Mouse (Mus musculus) intestine, embryonic 14.5 days (tissue): ENCODE results near the gene Myoz2. TPM values are rescaled to one million over a fixed set of nuclear protein-coding genes. Genes with fewer than 3 reads are reported as not detected.

ENCODE experiments used
- ATAC-seq: fragments of 200-750 bp; cut with Nextera tagmentation; replicated peaks from 2 replicates; pipeline ENCODE4 v1.8.0; 2017; ENCODE audit warnings: low read depth, moderate number of reproducible peaks, moderate TSS enrichment, moderate library complexity; ENCODE audit not compliant: low FRiP score, low TSS enrichment
- DNase-seq: peaks from one replicate; pipeline ENCODE4 v3.0.0-alpha.2; 2018; ENCODE audit warnings: low spot score
- H3K27ac ChIP-seq: fragments of 300-500 bp; sonication (generic); 2 replicates; pipeline ENCODE4 v1.5.1; 2014; ENCODE audit warnings: low read depth, mild to moderate bottlenecking, control low read depth
- H3K27me3 ChIP-seq: fragments of 300-500 bp; sonication (generic); replicated peaks from 2 replicates; pipeline ENCODE4 v1.6.1; 2014; ENCODE audit warnings: low read length, control low read depth; ENCODE audit not compliant: control insufficient read depth, insufficient read depth
- H3K36me3 ChIP-seq: fragments of 300-500 bp; sonication (generic); 2 replicates; pipeline ENCODE4 v1.6.1; 2014; ENCODE audit warnings: low read length, control low read depth; ENCODE audit not compliant: control insufficient read depth, insufficient read depth
- H3K4me1 ChIP-seq: fragments of 300-500 bp; sonication (generic); replicated peaks from 2 replicates; pipeline ENCODE4 v1.6.1; 2014; ENCODE audit warnings: low read length, control low read depth, mixed read lengths; ENCODE audit not compliant: control insufficient read depth, insufficient read depth
- H3K4me2 ChIP-seq: fragments of 300-500 bp; sonication (generic); 2 replicates; pipeline ENCODE4 v1.6.1; 2014; ENCODE audit warnings: low read length
- H3K4me3 ChIP-seq: fragments of 300-500 bp; sonication (generic); 2 replicates; pipeline ENCODE4 v1.5.1; 2014; ENCODE audit warnings: low read depth, low read length, control low read depth, mixed read lengths
- H3K9ac ChIP-seq: fragments of 300-500 bp; sonication (generic); 2 replicates; pipeline ENCODE4 v1.6.1; 2014; ENCODE audit warnings: mild to moderate bottlenecking, low read length
- H3K9me3 ChIP-seq: fragments of 300-500 bp; sonication (generic); 2 replicates; pipeline ENCODE4 v1.6.1; 2016; ENCODE audit warnings: low read length, control low read depth; ENCODE audit not compliant: control insufficient read depth
- WGBS: fragments of 180-500 bp; shearing (Covaris S2); extraction: QIAGEN DNeasy Blood & Tissue Kit; methylation state at CpG from one replicate; pipeline ENCODE4 v1.1.7; 2014; 5-methylcytosine and 5-hydroxymethylcytosine counted together
- polyA plus RNA-seq: library from polyadenylated mRNA; unstranded; fragments of >200 nt; fragmentation: Nextera tagmentation; extraction: Ambion mirVana; gene quantifications from 2 replicates; pipeline ENCODE4 v1.2.1, GENCODE M21; 2014

The Myoz2 gene
- polyA plus RNA-seq, 1 experiment from 2014 or later = not detected

DNA sequence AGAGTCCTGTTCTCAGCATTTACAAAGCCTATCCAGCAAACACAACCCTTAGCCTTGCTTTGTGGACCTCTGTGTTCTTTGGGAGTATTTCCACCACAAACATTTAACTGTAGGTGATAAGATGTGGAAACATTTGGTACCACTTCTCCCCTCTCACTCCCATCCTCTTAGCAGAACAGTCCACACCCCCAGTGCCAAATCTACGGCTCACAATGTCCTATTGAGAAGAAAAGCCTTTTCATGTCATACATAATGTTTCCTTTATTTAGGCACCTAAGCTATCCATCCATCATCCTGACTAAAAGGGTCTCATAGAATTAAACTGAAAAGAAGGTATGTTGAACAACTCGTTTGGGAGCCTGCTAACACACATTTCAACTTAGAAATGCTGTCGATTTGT lies 9.2 kb downstream of the Myoz2 start:
- H3K4me2 ChIP-seq = no peak overlapping the region
- H3K9ac ChIP-seq = no peak overlapping the region
- H3K4me1 ChIP-seq = no peaks in the 10 kb centered on the region
- no peaks in the 10 kb centered on the region for H3K27me3 ChIP-seq
- ATAC-seq (no peak), DNase-seq (no peak)
- H3K4me3 ChIP-seq = no peak overlapping the region
- 70% methylated on average over 3 of the region's 3 CpGs for WGBS
- H3K9me3 ChIP-seq = no peaks in the 10 kb centered on the region
- H3K27ac ChIP-seq = no peak overlapping the region
- H3K36me3 ChIP-seq = no peaks in the 10 kb centered on the region

DNA sequence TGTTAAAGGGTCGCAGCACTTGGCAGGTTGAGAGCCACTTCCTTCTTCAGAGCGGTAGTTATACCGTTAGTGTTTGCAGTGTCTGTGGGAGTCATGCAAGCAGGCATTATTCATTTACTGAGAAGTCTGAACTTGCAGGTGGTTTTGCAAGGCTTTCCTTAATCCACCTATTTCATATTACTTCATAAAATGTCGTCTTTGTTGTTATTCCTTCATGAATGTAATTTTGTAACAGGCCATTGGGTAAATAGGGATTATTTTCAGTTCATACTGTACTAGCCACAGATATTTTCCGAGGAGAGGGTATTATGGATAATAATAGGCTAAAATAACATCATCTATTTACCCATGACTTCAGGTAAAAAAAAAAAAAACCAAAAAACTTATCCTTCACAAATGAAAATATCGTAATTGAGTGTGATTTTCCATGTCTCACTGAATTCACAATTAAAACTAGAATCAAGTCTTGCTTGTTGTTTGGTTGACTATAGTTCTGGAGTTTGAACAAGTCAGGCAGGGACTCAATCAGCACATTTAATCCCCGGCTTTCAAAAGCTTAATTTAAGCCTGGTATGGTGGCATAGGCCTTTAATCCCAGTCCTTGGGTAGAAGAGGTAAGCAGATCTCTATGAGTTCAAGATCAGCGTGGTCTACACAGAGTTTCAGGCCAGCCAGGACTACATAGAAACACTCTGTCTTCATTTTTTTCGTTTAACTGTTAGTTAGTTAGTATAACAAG lies 10.2 kb downstream of the Myoz2 start:
- H3K27ac ChIP-seq = no peak overlapping the region
- ATAC-seq (no peak), DNase-seq (no peak)
- H3K4me3 ChIP-seq = no peak overlapping the region
- H3K36me3 ChIP-seq = no peaks in the 10 kb centered on the region
- H3K4me2 ChIP-seq = no peak overlapping the region
- H3K9ac ChIP-seq = no peak overlapping the region
- no peaks in the 10 kb centered on the region for H3K27me3 ChIP-seq
- WGBS = 82% methylated on average over 9 of the region's 9 CpGs
- no peaks in the 10 kb centered on the region for H3K9me3 ChIP-seq
- H3K4me1 ChIP-seq = no peaks in the 10 kb centered on the region

DNA sequence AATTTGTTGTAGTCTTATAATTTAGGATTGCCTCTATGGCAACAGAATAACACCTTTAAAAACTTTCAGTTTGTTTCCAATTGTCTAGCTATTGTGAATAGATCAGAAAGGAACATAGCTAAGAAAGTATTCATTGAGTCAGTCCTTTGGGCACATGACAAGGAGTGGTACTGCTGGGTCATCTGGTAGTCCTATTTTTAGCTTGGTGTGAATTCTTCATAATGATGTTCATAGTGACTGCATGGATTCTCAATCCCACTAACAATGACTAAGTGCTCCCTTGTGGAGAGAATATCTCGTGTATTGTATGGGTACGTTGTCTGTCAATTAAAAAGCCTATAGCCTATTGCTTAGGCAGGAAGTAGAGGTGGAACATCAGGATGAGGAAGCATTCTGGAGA lies 16.0 kb downstream of the Myoz2 start:
- Histone ChIP-seq H3K4me1 (no peaks in the 10 kb centered on the region), H3K9me3 (no peaks in the 10 kb centered on the region), H3K4me3 (no peak overlapping the region), H3K4me2 (no peak overlapping the region), H3K9ac (no peak overlapping the region), H3K27ac (no peak overlapping the region), H3K36me3 (no peaks in the 10 kb centered on the region), H3K27me3 (no peaks in the 10 kb centered on the region)
- DNase-seq (no peak), ATAC-seq (no peak)
- WGBS = 86% methylated on average over 2 of the region's 2 CpGs

DNA sequence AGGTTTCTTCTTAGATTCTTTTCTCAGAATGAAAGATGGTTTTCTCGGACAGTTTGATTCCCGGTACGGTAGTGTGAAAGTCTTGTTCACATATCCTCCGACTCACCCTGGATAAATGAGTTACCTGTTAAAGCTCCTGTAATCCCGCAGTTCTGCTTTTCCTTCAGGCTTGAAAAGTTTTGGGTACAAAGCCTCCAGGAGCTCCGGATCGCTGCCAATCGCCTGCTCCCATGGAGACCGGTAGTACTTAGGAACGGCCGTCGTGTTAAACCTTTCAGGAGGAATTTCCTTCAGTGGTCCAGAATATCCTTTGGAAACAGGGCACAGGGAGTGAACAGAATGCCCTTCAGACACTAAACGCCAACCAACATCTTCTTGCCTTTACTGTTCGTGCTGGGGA lies 21.3 kb downstream of the Myoz2 start:
- Histone ChIP-seq H3K27me3 (no peaks in the 10 kb centered on the region), H3K4me2 (no peak overlapping the region), H3K27ac (no peak overlapping the region), H3K4me1 (no peaks in the 10 kb centered on the region), H3K9ac (no peak overlapping the region), H3K4me3 (no peak overlapping the region), H3K9me3 (no peaks in the 10 kb centered on the region), H3K36me3 (no peaks in the 10 kb centered on the region)
- ATAC-seq = no peak
- DNase-seq = no peak
- WGBS = 88% methylated on average over 14 of the region's 14 CpGs

DNA sequence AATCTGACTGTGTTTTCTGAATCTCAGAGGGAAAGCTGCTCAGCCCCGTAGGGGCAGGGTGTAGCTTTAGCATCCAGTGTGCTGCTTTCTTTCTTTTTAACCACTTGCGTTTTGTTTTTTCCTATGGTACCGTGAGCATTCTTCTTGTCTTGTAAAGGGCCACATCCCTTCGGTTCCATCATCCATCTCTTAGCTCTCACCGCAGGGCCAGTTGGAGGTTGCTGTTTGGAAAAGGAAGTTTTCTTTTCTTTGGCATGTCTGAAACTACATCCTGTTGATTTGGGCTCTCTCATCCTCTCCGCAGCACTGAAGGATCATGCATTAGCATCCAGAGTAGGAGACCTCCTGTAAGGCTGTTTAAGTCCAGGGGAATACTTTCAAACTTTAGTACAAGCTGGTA lies 25.4 kb downstream of the Myoz2 start:
- H3K27ac ChIP-seq = no peak overlapping the region
- H3K9me3 ChIP-seq = no peaks in the 10 kb centered on the region
- no peaks in the 10 kb centered on the region for H3K4me1 ChIP-seq
- DNase-seq (no peak), ATAC-seq (no peak)
- no peaks in the 10 kb centered on the region for H3K27me3 ChIP-seq
- 64% methylated on average over 6 of the region's 6 CpGs for WGBS
- no peak overlapping the region for H3K4me3 ChIP-seq
- H3K9ac ChIP-seq = no peak overlapping the region
- no peaks in the 10 kb centered on the region for H3K36me3 ChIP-seq
- H3K4me2 ChIP-seq = no peak overlapping the region

DNA sequence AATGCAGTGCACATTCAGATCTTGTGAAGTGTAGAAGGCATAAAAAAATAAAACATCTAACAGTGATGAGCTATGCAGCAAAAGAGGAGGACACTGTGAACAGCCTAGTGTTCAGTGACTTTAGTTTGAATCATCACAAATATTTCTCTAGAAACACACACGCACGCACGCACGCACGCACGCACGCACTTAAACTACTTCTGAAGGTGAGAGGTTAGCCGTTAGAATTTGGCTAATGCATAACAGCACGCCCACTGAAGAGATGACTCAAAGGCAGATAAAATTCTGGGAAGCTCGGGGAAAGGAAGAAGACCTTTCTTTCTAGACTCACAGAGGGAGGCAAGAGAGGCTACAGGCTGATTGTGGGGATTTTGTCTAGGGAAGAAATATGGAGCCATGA lies 27.4 kb downstream of the Myoz2 start:
- Histone ChIP-seq H3K9me3 (no peaks in the 10 kb centered on the region), H3K4me1 (no peaks in the 10 kb centered on the region), H3K4me3 (no peak overlapping the region), H3K9ac (no peak overlapping the region), H3K36me3 (no peaks in the 10 kb centered on the region), H3K4me2 (no peak overlapping the region), H3K27ac (no peak overlapping the region), H3K27me3 (no peaks in the 10 kb centered on the region)
- no peak for DNase-seq
- 68% methylated on average over 10 of the region's 10 CpGs for WGBS
- no peak for ATAC-seq

DNA sequence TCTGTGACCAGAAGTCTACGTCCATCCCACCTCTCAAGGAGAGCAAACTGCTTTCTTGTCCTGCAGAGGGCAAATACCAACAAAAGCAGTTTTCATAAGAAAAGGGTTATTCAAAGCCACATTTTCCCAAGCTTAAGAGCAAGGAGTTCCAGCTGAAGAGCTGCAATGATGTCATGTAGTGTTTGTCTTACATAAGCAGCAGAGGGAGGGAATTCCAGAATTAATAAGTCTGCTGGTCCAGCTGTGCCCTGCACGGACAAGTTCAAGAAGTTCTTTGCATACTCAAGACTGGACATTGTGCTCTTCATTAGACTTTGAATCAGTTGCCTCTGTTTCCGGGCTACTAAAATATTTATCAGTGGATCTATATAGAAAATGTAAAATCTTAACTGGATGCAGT lies 33.8 kb downstream of the Myoz2 start:
- no peaks in the 10 kb centered on the region for H3K9me3 ChIP-seq
- H3K9ac ChIP-seq = no peak overlapping the region
- no peak overlapping the region for H3K27ac ChIP-seq
- DNase-seq (no peak), ATAC-seq (no peak)
- no peak overlapping the region for H3K4me2 ChIP-seq
- no peak overlapping the region for H3K4me3 ChIP-seq
- no peaks in the 10 kb centered on the region for H3K4me1 ChIP-seq
- H3K36me3 ChIP-seq = no peaks in the 10 kb centered on the region
- 77% methylated on average over 3 of the region's 3 CpGs for WGBS
- no peaks in the 10 kb centered on the region for H3K27me3 ChIP-seq

DNA sequence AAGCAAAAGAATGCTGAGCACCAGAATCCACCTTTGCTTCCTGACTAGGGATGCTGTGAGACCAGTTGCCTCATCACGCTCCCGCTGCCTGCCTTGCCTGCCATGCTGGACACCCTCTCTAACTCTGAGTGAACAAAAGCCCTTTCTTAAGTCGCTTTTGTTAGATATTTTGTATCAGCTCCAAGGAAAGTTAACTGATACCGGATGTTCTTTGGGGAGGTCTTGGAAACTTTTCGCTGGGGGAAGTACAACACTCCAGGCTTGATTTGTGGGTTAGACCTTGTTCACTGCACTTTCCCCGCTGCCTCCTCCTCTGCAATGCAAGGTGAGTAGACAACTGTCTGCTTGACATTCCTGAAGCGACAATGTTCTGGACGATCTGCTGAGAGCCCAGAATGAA lies 36.3 kb downstream of the Myoz2 start:
- ATAC-seq = no peak
- H3K9me3 ChIP-seq = peaks cover 5% of the 10 kb centered on the region; the same call in 1 of the 2 replicates
- no peak overlapping the region for H3K27ac ChIP-seq
- H3K9ac ChIP-seq = no peak overlapping the region
- H3K4me1 ChIP-seq = no peaks in the 10 kb centered on the region
- no peaks in the 10 kb centered on the region for H3K27me3 ChIP-seq
- H3K36me3 ChIP-seq = no peaks in the 10 kb centered on the region
- no peak for DNase-seq
- WGBS = 76% methylated on average over 8 of the region's 8 CpGs
- H3K4me3 ChIP-seq = no peak overlapping the region
- no peak overlapping the region for H3K4me2 ChIP-seq

DNA sequence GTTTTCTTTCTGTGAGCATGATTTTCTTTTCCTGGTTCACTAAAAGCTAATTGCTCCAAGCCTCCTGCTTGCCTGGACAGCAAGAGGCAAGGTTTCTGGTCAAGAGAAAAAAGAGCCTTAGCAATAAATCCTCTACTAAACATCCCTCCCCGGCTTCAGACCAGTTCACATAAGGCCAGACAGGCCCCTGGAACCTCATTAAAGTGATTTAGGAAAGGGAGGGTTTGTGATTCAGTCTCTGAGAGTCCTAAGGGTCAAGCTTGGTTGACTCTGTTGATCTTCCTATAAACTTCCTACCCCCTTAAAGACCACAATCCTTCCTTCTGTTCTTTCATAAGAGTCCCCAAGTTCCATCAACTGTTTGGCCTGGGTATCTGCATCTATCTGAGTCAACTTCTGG lies 37.8 kb downstream of the Myoz2 start:
- Histone ChIP-seq H3K9me3 (peaks cover 5% of the 10 kb centered on the region; the same call in 1 of the 2 replicates), H3K4me1 (no peaks in the 10 kb centered on the region), H3K36me3 (no peaks in the 10 kb centered on the region), H3K4me2 (no peak overlapping the region), H3K9ac (no peak overlapping the region), H3K27me3 (no peaks in the 10 kb centered on the region), H3K4me3 (no peak overlapping the region), H3K27ac (no peak overlapping the region)
- 27% methylated on average over 1 of the region's 1 CpGs for WGBS
- ATAC-seq (no peak), DNase-seq (no peak)
